Mouse (Mus musculus): ENCODE measurements at regions not wholly inside any gene's neighbourhood (a gene's known extent, or its start where the extent isn't known, plus 50 kb on each side); places are given as distances from the start of the nearest gene placed in this dataset.

DNA sequence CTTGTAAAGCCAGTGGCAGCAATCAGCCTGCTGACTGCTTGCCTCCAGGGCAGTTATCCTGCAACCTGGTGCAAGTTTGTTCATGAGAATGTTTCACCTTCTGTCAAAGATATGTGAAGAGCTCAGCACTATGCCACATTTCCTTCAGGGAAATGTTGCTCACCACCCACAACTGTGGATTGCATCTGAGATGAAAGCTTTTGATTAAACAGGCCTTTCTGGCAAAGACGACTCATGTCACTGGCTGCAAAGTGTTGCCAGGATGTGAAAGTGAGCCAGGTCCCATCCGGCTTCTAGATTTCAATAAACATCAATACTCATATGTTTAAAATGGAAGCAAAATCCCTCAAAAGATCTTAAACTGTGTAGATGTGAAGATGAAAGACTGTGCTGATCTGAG is 2121.0 kb downstream of the Gm37988 start:
- Histone ChIP-seq H3K4me3 (ENCODE audit: low read depth, low read length) (no peak overlapping the region), H3K4me2 (replicated peaks; ENCODE audit: low read depth) (no peak overlapping the region), H3K27ac (ENCODE audit: low read depth, low read length) (no peak overlapping the region), H3K4me1 (replicated peaks; ENCODE audit: control insufficient read depth, insufficient read depth, low read length) (no peaks in the 10 kb centered on the region), H3K9me3 (ENCODE audit: control insufficient read depth) (no peaks in the 10 kb centered on the region), H3K27me3 (replicated peaks; ENCODE audit: control insufficient read depth, insufficient read depth, low read length) (no peaks in the 10 kb centered on the region), H3K36me3 (ENCODE audit: control insufficient read depth, insufficient read depth) (no peaks in the 10 kb centered on the region), H3K9ac (ENCODE audit: low read depth, low read length) (no peak overlapping the region)
- ATAC-seq: no peak
- 70% methylated on average over 2 of the region's 2 CpGs for WGBS
- no peak for TF ChIP-seq CTCF (IDR thresholded peaks at IDR 0.05; ENCODE audit: low read depth)

DNA sequence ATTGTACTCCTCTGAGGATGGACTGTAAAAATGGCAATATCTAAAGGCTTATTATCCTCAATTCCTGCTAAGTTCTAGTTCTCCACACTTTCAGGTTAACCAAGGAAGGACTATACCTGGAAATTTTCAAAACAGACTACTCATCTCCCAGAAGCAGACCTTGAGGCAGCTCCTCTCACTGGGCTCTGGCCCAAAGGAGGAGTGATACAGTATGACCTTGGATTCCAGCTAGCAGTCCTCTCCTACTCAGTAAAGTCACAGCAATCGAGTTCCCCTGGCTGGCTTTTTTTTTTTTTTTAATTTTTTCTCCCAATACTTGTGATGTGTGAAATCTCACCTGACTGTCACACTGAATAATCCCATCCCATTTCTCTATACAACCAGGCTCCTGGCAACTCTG is 2124.2 kb downstream of the Gm37988 start:
- Histone ChIP-seq H3K4me3 (ENCODE audit: low read depth, low read length) (no peak overlapping the region), H3K9ac (ENCODE audit: low read depth, low read length) (no peak overlapping the region), H3K27me3 (replicated peaks; ENCODE audit: control insufficient read depth, insufficient read depth, low read length) (no peaks in the 10 kb centered on the region), H3K4me1 (replicated peaks; ENCODE audit: control insufficient read depth, insufficient read depth, low read length) (no peaks in the 10 kb centered on the region), H3K4me2 (replicated peaks; ENCODE audit: low read depth) (no peak overlapping the region), H3K36me3 (ENCODE audit: control insufficient read depth, insufficient read depth) (no peaks in the 10 kb centered on the region), H3K27ac (ENCODE audit: low read depth, low read length) (no peak overlapping the region), H3K9me3 (ENCODE audit: control insufficient read depth) (no peaks in the 10 kb centered on the region)
- no peak for TF ChIP-seq CTCF (IDR thresholded peaks at IDR 0.05; ENCODE audit: low read depth)
- 55% methylated on average over 1 of the region's 1 CpGs for WGBS
- ATAC-seq: no peak

DNA sequence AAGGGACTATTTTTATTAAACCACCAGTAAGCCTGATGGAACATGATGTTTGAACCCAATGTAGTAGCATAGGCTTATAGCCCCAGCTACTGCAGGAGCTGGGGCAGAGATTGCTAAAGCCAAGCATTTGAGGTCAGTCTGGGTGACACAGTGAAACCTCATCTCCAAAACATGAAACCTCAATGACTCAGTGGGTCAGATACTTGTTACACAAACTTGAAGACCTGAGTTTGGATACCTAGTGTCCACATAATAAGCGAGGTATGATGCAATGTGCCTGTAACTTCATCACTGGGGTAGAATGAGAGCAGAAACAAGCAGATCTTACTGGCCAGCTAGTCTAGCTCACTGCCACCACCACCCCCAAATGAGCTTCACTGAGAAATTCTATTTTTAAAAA is 2162.1 kb downstream of the Gm37988 start:
- Histone ChIP-seq H3K4me1 (replicated peaks; ENCODE audit: control insufficient read depth, insufficient read depth, low read length) (no peaks in the 10 kb centered on the region), H3K9me3 (ENCODE audit: control insufficient read depth) (no peaks in the 10 kb centered on the region), H3K27ac (ENCODE audit: low read depth, low read length) (no peak overlapping the region), H3K36me3 (ENCODE audit: control insufficient read depth, insufficient read depth) (no peaks in the 10 kb centered on the region), H3K4me3 (ENCODE audit: low read depth, low read length) (no peak overlapping the region), H3K4me2 (replicated peaks; ENCODE audit: low read depth) (no peak overlapping the region), H3K27me3 (replicated peaks; ENCODE audit: control insufficient read depth, insufficient read depth, low read length) (no peaks in the 10 kb centered on the region), H3K9ac (ENCODE audit: low read depth, low read length) (no peak overlapping the region)
- no peak for ATAC-seq
- no peak for TF ChIP-seq CTCF (IDR thresholded peaks at IDR 0.05; ENCODE audit: low read depth)
- WGBS: 92% methylated on average over 1 of the region's 1 CpGs

DNA sequence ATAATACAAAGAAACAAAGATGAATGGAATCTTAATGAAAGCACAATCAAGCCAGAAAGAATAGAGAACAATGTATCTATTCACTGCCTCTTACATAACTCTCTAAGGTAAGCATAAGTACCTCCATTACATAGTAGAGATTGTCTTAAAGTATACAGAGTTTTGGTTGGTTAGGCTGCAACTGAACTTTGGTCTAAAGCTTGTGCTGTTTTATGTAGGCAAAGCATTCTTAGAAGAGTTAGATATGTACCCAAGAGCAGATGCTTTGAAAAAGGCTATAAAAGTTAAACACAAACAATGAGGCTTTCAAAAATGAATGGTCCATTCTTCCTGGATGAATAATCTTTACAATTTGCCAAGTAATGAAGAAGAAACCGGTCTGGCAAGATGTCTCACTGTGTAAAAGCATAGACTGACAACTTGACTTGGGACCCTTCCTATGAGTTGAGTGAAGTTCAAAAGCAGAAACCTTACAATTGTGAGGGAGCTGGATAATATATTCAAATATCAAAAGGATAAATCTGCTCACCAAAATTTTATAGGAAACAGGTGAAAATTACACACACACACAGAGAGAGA is 2166.1 kb downstream of the Gm37988 start:
- ATAC-seq: peak; percentile 98
- TF ChIP-seq CTCF (IDR thresholded peaks at IDR 0.05; ENCODE audit: low read depth): no peak
- 25% methylated on average over 1 of the region's 1 CpGs for WGBS
- no peak overlapping the region for H3K27ac ChIP-seq (ENCODE audit: low read depth, low read length)
- no peak overlapping the region for H3K4me3 ChIP-seq (ENCODE audit: low read depth, low read length)
- no peaks in the 10 kb centered on the region for H3K9me3 ChIP-seq (ENCODE audit: control insufficient read depth)
- H3K4me2 ChIP-seq (replicated peaks; ENCODE audit: low read depth): no peak overlapping the region
- no peaks in the 10 kb centered on the region for H3K36me3 ChIP-seq (ENCODE audit: control insufficient read depth, insufficient read depth)
- no peaks in the 10 kb centered on the region for H3K27me3 ChIP-seq (replicated peaks; ENCODE audit: control insufficient read depth, insufficient read depth, low read length)
- no peaks in the 10 kb centered on the region for H3K4me1 ChIP-seq (replicated peaks; ENCODE audit: control insufficient read depth, insufficient read depth, low read length)
- H3K9ac ChIP-seq (ENCODE audit: low read depth, low read length): no peak overlapping the region

DNA sequence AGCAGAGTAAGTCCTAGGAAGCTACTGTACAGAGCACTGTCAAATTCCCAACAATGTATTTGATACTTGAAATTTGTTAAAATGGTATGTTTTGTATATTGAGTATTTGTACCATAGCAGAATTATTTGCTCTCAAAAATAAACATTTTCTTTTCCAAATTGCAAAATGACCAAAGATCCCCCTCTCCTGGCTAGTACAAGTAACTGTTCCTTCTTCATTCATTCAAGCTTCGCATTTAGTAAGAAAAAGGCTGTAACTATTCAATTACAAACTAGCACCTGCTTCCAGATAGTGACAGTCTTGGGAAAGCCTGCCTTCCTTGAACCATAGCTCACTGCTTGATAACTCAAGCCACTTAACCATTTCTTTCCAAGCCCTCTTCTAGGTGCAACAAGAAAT is 2171.9 kb downstream of the Gm37988 start:
- H3K4me1 ChIP-seq (replicated peaks; ENCODE audit: control insufficient read depth, insufficient read depth, low read length): no peaks in the 10 kb centered on the region
- no peaks in the 10 kb centered on the region for H3K36me3 ChIP-seq (ENCODE audit: control insufficient read depth, insufficient read depth)
- no peak overlapping the region for H3K27ac ChIP-seq (ENCODE audit: low read depth, low read length)
- WGBS: 86% methylated on average over 1 of the region's 1 CpGs
- H3K4me2 ChIP-seq (replicated peaks; ENCODE audit: low read depth): no peak overlapping the region
- no peak overlapping the region for H3K4me3 ChIP-seq (ENCODE audit: low read depth, low read length)
- no peaks in the 10 kb centered on the region for H3K27me3 ChIP-seq (replicated peaks; ENCODE audit: control insufficient read depth, insufficient read depth, low read length)
- no peaks in the 10 kb centered on the region for H3K9me3 ChIP-seq (ENCODE audit: control insufficient read depth)
- peak; percentile 42 for TF ChIP-seq CTCF (IDR thresholded peaks at IDR 0.05; ENCODE audit: low read depth)
- H3K9ac ChIP-seq (ENCODE audit: low read depth, low read length): no peak overlapping the region
- no peak for ATAC-seq

DNA sequence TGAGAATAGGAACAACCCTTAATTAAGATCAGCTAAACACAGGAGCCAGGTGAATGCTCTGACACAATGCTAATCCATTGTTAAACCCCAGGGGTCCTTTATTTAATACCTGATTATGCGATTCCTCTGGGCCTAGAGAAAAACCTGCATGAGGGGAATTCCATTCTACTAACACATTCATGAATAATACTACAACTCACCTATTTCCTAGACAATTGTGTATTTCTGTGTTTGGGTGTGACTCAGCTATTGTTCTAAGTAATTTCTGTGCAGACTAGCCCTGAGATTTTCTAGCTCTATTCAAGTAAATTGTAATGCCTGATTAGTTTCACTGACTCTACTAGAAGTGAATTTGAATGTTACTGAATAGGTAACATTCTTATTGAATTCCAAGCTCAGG is 2176.5 kb downstream of the Gm37988 start:
- no peak overlapping the region for H3K4me2 ChIP-seq (replicated peaks; ENCODE audit: low read depth)
- H3K4me3 ChIP-seq (ENCODE audit: low read depth, low read length): no peak overlapping the region
- H3K9me3 ChIP-seq (ENCODE audit: control insufficient read depth): no peaks in the 10 kb centered on the region
- 93% methylated on average over 1 of the region's 1 CpGs for WGBS
- no peak for ATAC-seq
- H3K4me1 ChIP-seq (replicated peaks; ENCODE audit: control insufficient read depth, insufficient read depth, low read length): no peaks in the 10 kb centered on the region
- H3K27ac ChIP-seq (ENCODE audit: low read depth, low read length): no peak overlapping the region
- H3K36me3 ChIP-seq (ENCODE audit: control insufficient read depth, insufficient read depth): no peaks in the 10 kb centered on the region
- no peak for TF ChIP-seq CTCF (IDR thresholded peaks at IDR 0.05; ENCODE audit: low read depth)
- no peak overlapping the region for H3K9ac ChIP-seq (ENCODE audit: low read depth, low read length)
- no peaks in the 10 kb centered on the region for H3K27me3 ChIP-seq (replicated peaks; ENCODE audit: control insufficient read depth, insufficient read depth, low read length)

DNA sequence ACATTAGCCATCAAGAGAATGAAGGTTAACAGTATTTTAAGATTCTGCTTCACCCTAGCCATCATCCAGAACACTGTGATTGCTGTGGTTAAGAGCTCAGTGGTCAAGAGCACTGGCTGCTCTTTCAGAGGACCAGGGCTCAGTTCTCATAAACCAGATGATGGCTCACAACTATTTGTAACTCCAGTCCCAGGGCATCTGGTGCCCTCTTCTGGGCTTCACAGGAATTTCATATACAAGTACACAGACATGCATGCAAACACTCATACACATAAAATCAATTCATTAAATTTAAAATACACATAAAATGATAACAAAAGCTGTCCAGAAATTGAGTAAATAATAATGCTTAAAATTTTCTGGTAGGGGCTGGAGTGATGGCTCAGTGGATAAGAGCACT is 2189.9 kb downstream of the Gm37988 start:
- no peaks in the 10 kb centered on the region for H3K36me3 ChIP-seq (ENCODE audit: control insufficient read depth, insufficient read depth)
- no peaks in the 10 kb centered on the region for H3K27me3 ChIP-seq (replicated peaks; ENCODE audit: control insufficient read depth, insufficient read depth, low read length)
- peak; percentile 34 for TF ChIP-seq CTCF (IDR thresholded peaks at IDR 0.05; ENCODE audit: low read depth)
- H3K9ac ChIP-seq (ENCODE audit: low read depth, low read length): no peak overlapping the region
- no peak overlapping the region for H3K4me2 ChIP-seq (replicated peaks; ENCODE audit: low read depth)
- H3K4me1 ChIP-seq (replicated peaks; ENCODE audit: control insufficient read depth, insufficient read depth, low read length): no peaks in the 10 kb centered on the region
- no peak overlapping the region for H3K4me3 ChIP-seq (ENCODE audit: low read depth, low read length)
- H3K9me3 ChIP-seq (ENCODE audit: control insufficient read depth): no peaks in the 10 kb centered on the region
- no peak overlapping the region for H3K27ac ChIP-seq (ENCODE audit: low read depth, low read length)
- no peak for ATAC-seq
